Mouse (Mus musculus) spleen, adult 12 weeks (tissue): Measurements from ENCODE around the gene Ttc26.
"Not testable (repeated sequence)": the region's sequence is repeated elsewhere in the genome, so short reads cannot be mapped to it uniquely, and the experiment has no call there.

Experiments used
- DNase-seq: peaks from one replicate; pipeline ENCODE4 v3.0.0; 2022; ENCODE audit warnings: low spot score

The Ttc26 gene

DNA sequence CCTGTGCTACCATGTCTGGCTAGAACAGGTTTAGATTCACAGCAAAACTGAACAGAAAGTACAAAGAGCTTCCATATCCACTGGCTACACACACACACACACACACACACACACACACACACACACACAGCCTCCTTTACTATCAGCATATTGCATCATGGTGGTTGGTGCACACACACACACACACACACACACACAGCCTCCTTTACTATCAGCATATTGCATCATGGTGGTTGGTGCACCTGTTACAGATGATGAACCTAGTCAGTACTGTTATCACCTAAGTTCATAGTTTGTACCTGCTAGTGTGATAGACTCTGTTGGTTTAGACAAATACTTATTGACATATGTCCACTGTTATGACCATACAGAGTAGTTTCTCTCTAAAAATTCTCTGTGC is 75.2 kb downstream of the Ttc26 start:
- DNase-seq: not testable (repeated sequence)

DNA sequence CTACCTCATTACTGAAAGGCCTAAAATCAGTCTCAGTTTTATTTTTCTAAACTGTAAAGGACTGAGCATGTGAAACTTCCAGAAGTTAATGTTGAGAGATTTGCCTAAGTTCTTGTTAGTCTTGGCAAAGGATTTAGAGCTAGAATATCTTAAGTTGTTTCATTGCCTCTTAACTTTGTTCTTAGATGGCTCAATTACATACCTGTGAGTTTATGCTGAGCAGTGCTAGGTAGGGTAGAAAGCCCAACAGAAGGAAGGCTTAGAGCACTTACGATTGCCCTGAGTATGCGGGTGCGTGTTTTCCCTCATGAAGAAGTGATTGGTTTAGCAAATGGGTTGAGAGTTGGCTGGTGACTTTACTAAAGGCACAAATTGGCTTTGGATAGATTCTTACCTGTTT is 76.8 kb downstream of the Ttc26 start:
- no peak for DNase-seq

DNA sequence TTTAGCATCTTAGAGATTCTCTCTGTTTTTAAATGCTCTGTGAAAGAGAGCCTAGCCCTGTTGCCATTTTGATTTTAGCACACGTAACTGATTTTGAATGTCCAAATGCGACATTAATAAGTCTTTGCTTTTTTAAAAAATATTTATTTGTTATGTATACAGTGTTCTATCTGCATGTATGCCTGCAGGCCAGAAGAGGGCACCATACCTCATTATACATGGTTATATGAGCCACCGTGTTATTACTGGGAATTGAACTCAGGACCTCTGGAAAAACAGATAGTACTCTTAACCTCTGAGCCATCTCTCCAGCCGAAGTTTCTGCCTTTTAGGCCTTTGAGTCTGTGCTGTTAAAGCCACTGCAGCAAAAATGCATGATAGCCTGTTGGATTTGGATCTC is 88.3 kb downstream of the Ttc26 start:
- no peak for DNase-seq
